Mouse (Mus musculus) bone marrow, adult 2 months (tissue): ENCODE measurements around the gene Mme.

ENCODE experiments used
- CTCF ChIP-seq: fragments of 200-500 bp; IDR thresholded peaks from 2 replicates; pipeline ENCODE4 v1.5.1; 2011; ENCODE audit warnings: low read length, control low read depth; ENCODE audit not compliant: control insufficient read depth, insufficient read depth
- POLR2A ChIP-seq: fragments of 200-500 bp; IDR thresholded peaks from 2 replicates; pipeline ENCODE4 v1.6.1; 2011; ENCODE audit warnings: low read depth, mild to moderate bottlenecking, control low read depth, low read length, borderline replicate concordance; ENCODE audit not compliant: control insufficient read depth

DNA sequence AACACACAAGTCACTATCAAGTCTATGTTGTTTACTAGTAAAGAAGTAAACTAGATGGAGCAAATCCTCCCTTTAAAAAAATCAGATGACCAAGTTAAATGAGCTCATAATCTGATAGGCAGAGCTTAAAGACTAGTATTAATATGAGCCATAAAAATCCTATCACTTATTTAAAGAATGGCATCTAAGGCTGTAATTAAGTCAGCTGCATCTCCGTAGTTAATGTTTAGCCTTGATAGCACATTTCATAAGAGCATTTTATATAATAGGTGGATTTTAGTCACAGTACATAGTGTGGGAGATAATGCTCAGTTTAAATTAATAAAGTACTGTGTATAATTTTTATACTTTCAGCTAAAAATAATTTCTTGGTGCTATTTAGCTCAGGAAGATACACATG is 118.2 kb downstream of the Mme start:
- TF ChIP-seq CTCF (no peak), POLR2A (no peak)
